Mouse (Mus musculus) forebrain, embryonic 11.5 days (tissue): ENCODE measurements around the gene Cacna2d1. TPM values are rescaled to one million over a fixed set of nuclear protein-coding genes. Genes with fewer than 3 reads are reported as not detected.

ENCODE experiments used
- ATAC-seq: fragments of 200-750 bp; cut with Nextera tagmentation; replicated peaks from 2 replicates; pipeline ENCODE4 v1.8.0; 2017; ENCODE audit warnings: moderate TSS enrichment; ENCODE audit not compliant: low FRiP score
- DNase-seq: peaks from one replicate; pipeline ENCODE4 v3.0.0-alpha.2; 2017; ENCODE audit warnings: low spot score
- H3K27ac ChIP-seq: fragments of 300-500 bp; sonication (generic); 2 replicates; pipeline ENCODE4 v1.5.1; 2014; ENCODE audit warnings: low read depth, low read length
- H3K27me3 ChIP-seq: fragments of 300-500 bp; sonication (generic); 2 replicates; pipeline ENCODE4 v1.6.1; 2014; ENCODE audit warnings: mild to moderate bottlenecking, low read length, mixed read lengths; ENCODE audit not compliant: control insufficient read depth, insufficient read depth
- H3K36me3 ChIP-seq: fragments of 300-500 bp; sonication (generic); 2 replicates; pipeline ENCODE4 v1.6.1; 2014; ENCODE audit warnings: mild to moderate bottlenecking, low read length, moderate library complexity, mixed read lengths; ENCODE audit not compliant: control insufficient read depth, insufficient read depth
- H3K4me1 ChIP-seq: fragments of 300-500 bp; sonication (generic); replicated peaks from 2 replicates; pipeline ENCODE4 v1.6.1; 2014; ENCODE audit warnings: low read length, mixed read lengths; ENCODE audit not compliant: control insufficient read depth, insufficient read depth
- H3K4me2 ChIP-seq: fragments of 300-500 bp; sonication (generic); 2 replicates; pipeline ENCODE4 v1.6.1; 2014; ENCODE audit warnings: low read depth, mild to moderate bottlenecking, low read length, moderate library complexity, mixed read lengths; ENCODE audit not compliant: severe bottlenecking
- H3K4me3 ChIP-seq: fragments of 300-500 bp; sonication (generic); 2 replicates; pipeline ENCODE4 v1.5.1; 2014; ENCODE audit warnings: low read depth, low read length
- H3K9ac ChIP-seq: fragments of 300-500 bp; sonication (generic); 2 replicates; pipeline ENCODE4 v1.6.1; 2014; ENCODE audit warnings: low read length
- H3K9me3 ChIP-seq: fragments of 300-500 bp; sonication (generic); 2 replicates; pipeline ENCODE4 v1.6.1; 2016; ENCODE audit warnings: low read length, mixed read lengths; ENCODE audit not compliant: control insufficient read depth
- WGBS: fragments of 180-500 bp; shearing (Covaris S2); extraction: QIAGEN DNeasy Blood & Tissue Kit; methylation state at CpG from one replicate; pipeline ENCODE4 v1.1.7; 2014; 5-methylcytosine and 5-hydroxymethylcytosine counted together
- polyA plus RNA-seq: library from polyadenylated mRNA; unstranded; fragments of >200 nt; fragmentation: Nextera tagmentation; extraction: Ambion mirVana; gene quantifications from 2 replicates; pipeline ENCODE4 v1.2.1, GENCODE M21; 2014

Gene Cacna2d1
- polyA plus RNA-seq, 1 experiment from 2014 or later: 21.9 TPM

DNA sequence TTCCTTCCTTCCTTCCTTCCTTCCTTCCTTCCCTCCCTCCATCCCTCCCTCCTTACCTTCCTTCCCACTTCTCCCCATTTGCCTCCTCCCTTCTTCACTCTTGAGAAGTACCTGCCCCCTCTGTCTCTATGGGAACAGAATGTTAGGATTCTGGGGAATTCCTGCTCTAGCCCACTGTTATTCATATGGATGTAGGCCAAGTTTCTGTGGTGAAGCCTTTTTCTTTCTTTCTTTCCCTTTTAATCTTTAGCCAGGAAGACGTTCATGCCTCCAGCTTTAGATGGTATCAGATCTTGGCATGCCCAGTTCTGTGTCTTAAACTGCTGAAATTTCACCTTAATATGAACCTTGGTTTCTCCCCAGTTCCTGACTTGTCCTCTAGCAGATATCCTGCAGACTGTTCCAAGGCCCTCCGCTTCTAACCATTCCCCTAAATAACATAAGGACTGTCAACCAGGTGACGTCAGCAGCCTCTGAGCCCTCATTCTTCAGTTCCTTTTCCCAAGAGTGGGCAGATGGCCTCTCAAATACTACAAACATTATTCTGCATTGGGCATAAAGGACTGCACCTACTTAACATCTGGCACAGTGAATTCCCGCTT, 362.8 kb downstream of the Cacna2d1 start:
- no peak overlapping the region for H3K9ac ChIP-seq
- no peak overlapping the region for H3K4me3 ChIP-seq
- no peaks in the 10 kb centered on the region for H3K27me3 ChIP-seq
- WGBS: 87% methylated on average over 4 of the region's 4 CpGs
- no peak overlapping the region for H3K27ac ChIP-seq
- no peaks in the 10 kb centered on the region for H3K9me3 ChIP-seq
- H3K36me3 ChIP-seq: no peaks in the 10 kb centered on the region
- DNase-seq: no peak
- no peak overlapping the region for H3K4me2 ChIP-seq
- ATAC-seq: no peak
- 0 out of 2 replicates have a peak, but pooled peaks cover 3% of the 10 kb centered on the region for H3K4me1 ChIP-seq

DNA sequence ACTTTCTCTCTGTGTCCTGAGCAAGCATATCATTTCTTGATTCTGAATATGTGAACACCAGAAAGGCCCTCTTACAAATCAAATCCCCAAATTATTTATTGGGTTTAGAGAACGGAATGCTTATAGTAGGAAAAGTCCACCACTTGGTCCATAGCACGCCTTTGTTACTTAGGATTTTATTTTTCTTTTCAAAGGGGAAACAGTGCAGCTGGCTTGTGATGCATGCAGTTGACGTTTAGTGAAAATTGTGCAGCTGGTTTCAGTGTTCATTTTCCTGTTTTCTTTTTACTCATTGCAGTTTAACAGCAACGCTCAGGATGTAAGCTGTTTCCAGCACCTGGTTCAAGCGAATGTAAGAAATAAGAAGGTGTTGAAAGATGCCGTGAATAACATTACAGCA, 365.1 kb downstream of the Cacna2d1 start:
- 0 out of 2 replicates have a peak, but pooled peaks cover 3% of the 10 kb centered on the region for H3K4me1 ChIP-seq
- ATAC-seq (no peak), DNase-seq (no peak)
- no peak overlapping the region for H3K4me3 ChIP-seq
- H3K9ac ChIP-seq: no peak overlapping the region
- no peak overlapping the region for H3K27ac ChIP-seq
- H3K27me3 ChIP-seq: no peaks in the 10 kb centered on the region
- H3K36me3 ChIP-seq: no peaks in the 10 kb centered on the region
- WGBS: 88% methylated on average over 6 of the region's 6 CpGs
- no peak overlapping the region for H3K4me2 ChIP-seq
- H3K9me3 ChIP-seq: no peaks in the 10 kb centered on the region

- 46% methylated on average over 7 of the region's 7 CpGs for WGBS
- Histone ChIP-seq H3K4me1 (no peaks in the 10 kb centered on the region), H3K9ac (no peak overlapping the region), H3K36me3 (no peaks in the 10 kb centered on the region), H3K27ac (no peak overlapping the region), H3K4me2 (no peak overlapping the region), H3K27me3 (no peaks in the 10 kb centered on the region), H3K9me3 (no peaks in the 10 kb centered on the region), H3K4me3 (no peak overlapping the region)
- DNase-seq: peak; percentile 69
- ATAC-seq: peak; percentile 87
Observed at GRCm38 (mm10) chr5:16309168-16310006, 374.9 kb downstream of the Cacna2d1 start.

DNA sequence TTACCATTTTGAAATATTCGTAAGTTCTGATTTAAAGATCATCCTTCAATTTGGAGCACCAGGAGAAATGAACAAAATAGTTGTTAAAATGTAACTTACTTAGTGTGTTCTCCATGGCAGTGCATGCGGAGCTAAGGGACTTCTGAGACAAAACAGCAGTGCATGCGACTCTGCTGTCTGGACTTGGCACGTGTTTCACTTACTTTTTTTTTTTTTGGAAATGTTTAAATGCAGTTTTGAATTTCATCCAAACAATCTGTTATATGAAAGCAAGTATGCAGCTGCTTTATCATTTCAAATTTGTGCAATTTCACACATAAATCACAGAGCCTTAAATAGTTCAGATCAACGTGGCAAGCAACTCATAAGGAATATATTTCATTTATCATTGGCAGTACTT, 379.8 kb downstream of the Cacna2d1 start:
- Histone ChIP-seq H3K4me1 (no peaks in the 10 kb centered on the region), H3K27ac (no peak overlapping the region), H3K9ac (no peak overlapping the region), H3K9me3 (no peaks in the 10 kb centered on the region), H3K27me3 (no peaks in the 10 kb centered on the region), H3K36me3 (no peaks in the 10 kb centered on the region), H3K4me3 (no peak overlapping the region), H3K4me2 (no peak overlapping the region)
- no peak for DNase-seq
- 89% methylated on average over 5 of the region's 5 CpGs for WGBS
- ATAC-seq: no peak

DNA sequence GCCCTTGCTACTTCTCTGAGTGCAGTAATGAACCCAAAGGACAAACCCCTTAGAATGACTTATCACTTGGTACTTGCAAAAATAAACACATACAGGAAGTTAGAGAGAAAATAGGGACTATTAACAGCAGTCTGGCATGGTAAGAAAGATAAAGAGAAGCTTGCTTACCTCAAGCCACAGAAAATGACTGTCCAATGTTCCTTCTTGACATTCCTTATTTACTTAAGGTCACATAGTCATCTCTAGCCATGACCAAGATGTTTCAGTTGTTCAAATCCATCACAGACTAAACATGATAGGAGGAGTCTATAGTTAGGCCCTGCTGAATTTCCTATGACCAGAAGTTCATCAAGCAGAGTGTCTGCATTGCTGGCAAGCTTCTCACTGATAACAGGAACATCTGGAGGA, 381.5 kb downstream of the Cacna2d1 start:
- ATAC-seq (no peak), DNase-seq (no peak)
- no peak overlapping the region for H3K4me2 ChIP-seq
- H3K27me3 ChIP-seq: no peaks in the 10 kb centered on the region
- no peaks in the 10 kb centered on the region for H3K9me3 ChIP-seq
- H3K4me1 ChIP-seq: no peaks in the 10 kb centered on the region
- no peaks in the 10 kb centered on the region for H3K36me3 ChIP-seq
- H3K9ac ChIP-seq: no peak overlapping the region
- no peak overlapping the region for H3K4me3 ChIP-seq
- no peak overlapping the region for H3K27ac ChIP-seq

- 80% methylated on average over 4 of the region's 4 CpGs for WGBS
- no peak for ATAC-seq
- Histone ChIP-seq H3K4me3 (no peak overlapping the region), H3K27ac (no peak overlapping the region), H3K9me3 (no peaks in the 10 kb centered on the region), H3K27me3 (no peaks in the 10 kb centered on the region), H3K36me3 (no peaks in the 10 kb centered on the region), H3K4me1 (no peaks in the 10 kb centered on the region), H3K4me2 (no peak overlapping the region), H3K9ac (no peak overlapping the region)
- DNase-seq: no peak
Observed at GRCm38 (mm10) chr5:16317680-16318242, 383.3 kb downstream of the Cacna2d1 start.

GRCm38 (mm10) chr5:16326610-16327009, 392.1 kb downstream of the Cacna2d1 start:
- 95% methylated on average over 3 of the region's 3 CpGs for WGBS
- H3K4me1 ChIP-seq: no peaks in the 10 kb centered on the region
- no peaks in the 10 kb centered on the region for H3K36me3 ChIP-seq
- no peaks in the 10 kb centered on the region for H3K27me3 ChIP-seq
- DNase-seq (no peak), ATAC-seq (no peak)
- no peak overlapping the region for H3K4me2 ChIP-seq
- no peak overlapping the region for H3K4me3 ChIP-seq
- H3K9ac ChIP-seq: no peak overlapping the region
- no peak overlapping the region for H3K27ac ChIP-seq
- no peaks in the 10 kb centered on the region for H3K9me3 ChIP-seq

GRCm38 (mm10) chr5:16345393-16345792, 410.9 kb downstream of the Cacna2d1 start:
- no peak overlapping the region for H3K4me3 ChIP-seq
- H3K9ac ChIP-seq: no peak overlapping the region
- no peaks in the 10 kb centered on the region for H3K27me3 ChIP-seq
- no peaks in the 10 kb centered on the region for H3K4me1 ChIP-seq
- H3K9me3 ChIP-seq: no peaks in the 10 kb centered on the region
- H3K36me3 ChIP-seq: no peaks in the 10 kb centered on the region
- ATAC-seq (no peak), DNase-seq (no peak)
- no peak overlapping the region for H3K4me2 ChIP-seq
- no peak overlapping the region for H3K27ac ChIP-seq
